Mouse (Mus musculus) forebrain, embryonic 14.5 days (tissue): ENCODE data around the gene Gm12253. TPM values are rescaled to one million over a fixed set of nuclear protein-coding genes. Genes with fewer than 3 reads are reported as not detected.

Experiments
- ATAC-seq: fragments of 200-750 bp; cut with Nextera tagmentation; 2 replicates; pipeline ENCODE4 v1.8.0; 2017; ENCODE audit warnings: mild to moderate bottlenecking, moderate library complexity
- DNase-seq: peaks from one replicate; pipeline ENCODE4 v3.0.0-alpha.2; 2015; ENCODE audit warnings: low spot score
- H3K27ac ChIP-seq: fragments of 300-500 bp; sonication (generic); 2 replicates; pipeline ENCODE4 v1.5.1; 2014; ENCODE audit warnings: low read depth, mild to moderate bottlenecking, control low read depth, low read length, moderate library complexity
- H3K27me3 ChIP-seq: fragments of 300-500 bp; sonication (generic); replicated peaks from 2 replicates; pipeline ENCODE4 v1.6.1; 2014; ENCODE audit warnings: low read length, control low read depth, mixed read lengths; ENCODE audit not compliant: control insufficient read depth, insufficient read depth
- H3K36me3 ChIP-seq: fragments of 300-500 bp; sonication (generic); 2 replicates; pipeline ENCODE4 v1.6.1; 2014; ENCODE audit warnings: low read length, control low read depth; ENCODE audit not compliant: control insufficient read depth, insufficient read depth
- H3K4me1 ChIP-seq: fragments of 300-500 bp; sonication (generic); 2 replicates; pipeline ENCODE4 v1.6.1; 2014; ENCODE audit warnings: antibody characterized with exemption, low read length, control low read depth; ENCODE audit not compliant: control insufficient read depth, insufficient read depth
- H3K4me2 ChIP-seq: fragments of 300-500 bp; sonication (generic); 2 replicates; pipeline ENCODE4 v1.6.1; 2014; ENCODE audit warnings: mild to moderate bottlenecking, control low read depth, low read length
- H3K4me3 ChIP-seq: fragments of 300-500 bp; sonication (generic); 2 replicates; pipeline ENCODE4 v1.5.1; 2014; ENCODE audit warnings: low read depth, low read length, control low read depth
- H3K9ac ChIP-seq: fragments of 300-500 bp; sonication (generic); 2 replicates; pipeline ENCODE4 v1.6.1; 2014; ENCODE audit warnings: mild to moderate bottlenecking, low read length, control low read depth, moderate library complexity
- H3K9me3 ChIP-seq: fragments of 300-500 bp; sonication (generic); replicated peaks from 2 replicates; pipeline ENCODE4 v1.6.1; 2016; ENCODE audit warnings: low read length, control low read depth, mixed read lengths; ENCODE audit not compliant: control insufficient read depth
- WGBS: fragments of 180-500 bp; shearing (Covaris S2); extraction: QIAGEN DNeasy Blood & Tissue Kit; methylation state at CpG from one replicate; pipeline ENCODE4 v1.1.7; 2014; 5-methylcytosine and 5-hydroxymethylcytosine counted together
- polyA plus RNA-seq: library from polyadenylated mRNA; unstranded; fragments of >200 nt; fragmentation: Nextera tagmentation; extraction: Ambion mirVana; gene quantifications from 2 replicates; pipeline ENCODE4 v1.2.1, GENCODE M21; 2014

Gene Gm12253
- not detected in 2 replicates for polyA plus RNA-seq

- Histone ChIP-seq H3K4me3 (no peak within 1 kb of the TSS), H3K4me1 (no peaks in the 10 kb centered on the region), H3K9ac (no peak within 1 kb of the TSS), H3K27ac (no peak within 1 kb of the TSS), H3K27me3 (no peaks in the 10 kb centered on the region), H3K9me3 (no peaks in the 10 kb centered on the region), H3K36me3 (no peaks in the 10 kb centered on the region), H3K4me2 (no peak within 1 kb of the TSS)
- WGBS = 82% methylated on average over 3 of the region's 3 CpGs
- DNase-seq = no peak
- ATAC-seq = no peak
Observed at GRCm38 (mm10) chr11:58432259-58432658, at the start of gene Gm12253. Gene Gm12253 (plus strand): TSS chr11:58432559.

GRCm38 (mm10) chr11:58399985-58400645 lies 32.2 kb upstream of the Gm12253 start:
- DNase-seq (peak; percentile 90), ATAC-seq (peak; percentile 96)
- H3K36me3 ChIP-seq = no peaks in the 10 kb centered on the region
- 27% methylated on average over 6 of the region's 6 CpGs for WGBS
- no peaks in the 10 kb centered on the region for H3K27me3 ChIP-seq
- no peaks in the 10 kb centered on the region for H3K9me3 ChIP-seq
- H3K4me3 ChIP-seq = no peak overlapping the region
- peak overlapping the region; percentile 66 for H3K27ac ChIP-seq
- H3K9ac ChIP-seq = no peak overlapping the region
- H3K4me2 ChIP-seq = peak overlapping the region; percentile 25; the same call in 1 of the 2 replicates
- H3K4me1 ChIP-seq = peaks cover 16% of the 10 kb centered on the region

- H3K9ac ChIP-seq = peak overlapping the region; percentile 26; the same call in 1 of the 2 replicates
- no peaks in the 10 kb centered on the region for H3K9me3 ChIP-seq
- H3K4me3 ChIP-seq = no peak overlapping the region
- DNase-seq (peak; percentile 65), ATAC-seq (peak; percentile 82)
- no peaks in the 10 kb centered on the region for H3K27me3 ChIP-seq
- peak overlapping the region; percentile 66 for H3K27ac ChIP-seq
- H3K36me3 ChIP-seq = no peaks in the 10 kb centered on the region
- H3K4me1 ChIP-seq = peaks cover 16% of the 10 kb centered on the region
- WGBS = 27% methylated on average over 5 of the region's 5 CpGs
- peak overlapping the region; percentile 25; the same call in 1 of the 2 replicates for H3K4me2 ChIP-seq
Observed at GRCm38 (mm10) chr11:58400655-58401054, 31.7 kb upstream of the Gm12253 start.

- Histone ChIP-seq H3K4me1 (no peaks in the 10 kb centered on the region), H3K9ac (no peak overlapping the region), H3K27ac (no peak overlapping the region), H3K36me3 (no peaks in the 10 kb centered on the region), H3K27me3 (no peaks in the 10 kb centered on the region), H3K4me2 (no peak overlapping the region), H3K4me3 (no peak overlapping the region), H3K9me3 (no peaks in the 10 kb centered on the region)
- WGBS = 43% methylated on average over 3 of the region's 3 CpGs
- peak; percentile 39 for DNase-seq
- no peak for ATAC-seq
Observed at GRCm38 (mm10) chr11:58408066-58408465, 24.3 kb upstream of the Gm12253 start.

GRCm38 (mm10) chr11:58418336-58418735 lies 14.0 kb upstream of the Gm12253 start:
- H3K4me2 ChIP-seq = no peak overlapping the region
- no peak overlapping the region for H3K9ac ChIP-seq
- no peaks in the 10 kb centered on the region for H3K9me3 ChIP-seq
- H3K4me1 ChIP-seq = no peaks in the 10 kb centered on the region
- ATAC-seq = no peak
- H3K36me3 ChIP-seq = no peaks in the 10 kb centered on the region
- 72% methylated on average over 3 of the region's 3 CpGs for WGBS
- no peaks in the 10 kb centered on the region for H3K27me3 ChIP-seq
- DNase-seq = no peak
- H3K4me3 ChIP-seq = no peak overlapping the region
- H3K27ac ChIP-seq = no peak overlapping the region

GRCm38 (mm10) chr11:58420815-58421214 lies 11.5 kb upstream of the Gm12253 start, which contains the start of gene 1810065E05Rik:
Gene 1810065E05Rik (plus strand): TSS chr11:58421111.
- Histone ChIP-seq H3K9ac (no peak within 1 kb of the TSS), H3K27ac (no peak within 1 kb of the TSS), H3K27me3 (no peaks in the 10 kb centered on the region), H3K4me2 (no peak within 1 kb of the TSS), H3K4me1 (no peaks in the 10 kb centered on the region), H3K4me3 (no peak within 1 kb of the TSS), H3K9me3 (no peaks in the 10 kb centered on the region), H3K36me3 (no peaks in the 10 kb centered on the region)
- 54% methylated on average over 1 of the region's 1 CpGs for WGBS
- DNase-seq (no peak), ATAC-seq (no peak)

GRCm38 (mm10) chr11:58437866-58438265 lies 5.5 kb downstream of the Gm12253 start:
- 15% methylated on average over 5 of the region's 5 CpGs for WGBS

GRCm38 (mm10) chr11:58452759-58453158 lies 20.4 kb downstream of the Gm12253 start, which contains the start of gene Lypd9:
Gene Lypd9 (minus strand): TSS chr11:58452923.
- ATAC-seq (no peak), DNase-seq (no peak)
- Histone ChIP-seq H3K4me1 (no peaks in the 10 kb centered on the region), H3K4me3 (no peak within 1 kb of the TSS), H3K9ac (no peak within 1 kb of the TSS), H3K36me3 (no peaks in the 10 kb centered on the region), H3K27ac (no peak within 1 kb of the TSS), H3K27me3 (no peaks in the 10 kb centered on the region), H3K4me2 (no peak within 1 kb of the TSS), H3K9me3 (0 out of 2 replicates have a peak, but pooled peaks cover 3% of the 10 kb centered on the region)
- WGBS = 98% methylated on average over 9 of the region's 9 CpGs

More at GRCm38 (mm10) chr11:58437866-58438265, 5.5 kb downstream of the Gm12253 start:
- H3K4me1 ChIP-seq = no peaks in the 10 kb centered on the region
- ATAC-seq (no peak), DNase-seq (no peak)
- H3K9me3 ChIP-seq = no peaks in the 10 kb centered on the region
- no peak overlapping the region for H3K4me2 ChIP-seq
- H3K4me3 ChIP-seq = no peak overlapping the region
- H3K27me3 ChIP-seq = no peaks in the 10 kb centered on the region
- no peak overlapping the region for H3K9ac ChIP-seq
- no peaks in the 10 kb centered on the region for H3K36me3 ChIP-seq
- no peak overlapping the region for H3K27ac ChIP-seq

- Histone ChIP-seq H3K9me3 (0 out of 2 replicates have a peak, but pooled peaks cover 3% of the 10 kb centered on the region), H3K27me3 (no peaks in the 10 kb centered on the region), H3K4me1 (no peaks in the 10 kb centered on the region), H3K36me3 (no peaks in the 10 kb centered on the region), H3K27ac (no peak overlapping the region), H3K4me3 (no peak overlapping the region), H3K9ac (no peak overlapping the region), H3K4me2 (no peak overlapping the region)
- 70% methylated on average over 4 of the region's 4 CpGs for WGBS
- DNase-seq (no peak), ATAC-seq (no peak)
Observed at GRCm38 (mm10) chr11:58453592-58453991, 21.2 kb downstream of the Gm12253 start.
